Mouse (Mus musculus): ENCODE measurements around the gene Ptpn7. TPM values are rescaled to one million over a fixed set of nuclear protein-coding genes. Genes with fewer than 3 reads are reported as not detected.

The Ptpn7 gene
- polyA plus RNA-seq, 1 experiment: 5.4 TPM

- Histone ChIP-seq H3K4me1 (ENCODE audit: control insufficient read depth, insufficient read depth, insufficient read length, low read length) (peaks cover 7% of the 10 kb centered on the region; the same call in 1 of the 2 replicates), H3K27me3 (ENCODE audit: control insufficient read depth, insufficient read depth, low read length) (no peaks in the 10 kb centered on the region), H3K4me3 (ENCODE audit: low read depth, low read length) (no peak overlapping the region), H3K27ac (ENCODE audit: insufficient read depth, low read depth, low read length) (no peak overlapping the region), H3K36me3 (ENCODE audit: control insufficient read depth, insufficient read depth, low read length) (peaks cover 23% of the 10 kb centered on the region)
- TF ChIP-seq POLR2A (IDR thresholded peaks at IDR 0.05; ENCODE audit: low read depth, low read length) (no peak), CTCF (IDR thresholded peaks at IDR 0.05; ENCODE audit: extremely low read depth, insufficient read length, insufficient replicate concordance, low read depth, low read length) (peak; percentile 78; the same call in 1 of the 2 replicates)
- WGBS: 5% methylated on average over 14 of the region's 14 CpGs
Measured at GRCm38 (mm10) chr1:135154411-135154959, 22.0 kb downstream of the Ptpn7 start.

DNA sequence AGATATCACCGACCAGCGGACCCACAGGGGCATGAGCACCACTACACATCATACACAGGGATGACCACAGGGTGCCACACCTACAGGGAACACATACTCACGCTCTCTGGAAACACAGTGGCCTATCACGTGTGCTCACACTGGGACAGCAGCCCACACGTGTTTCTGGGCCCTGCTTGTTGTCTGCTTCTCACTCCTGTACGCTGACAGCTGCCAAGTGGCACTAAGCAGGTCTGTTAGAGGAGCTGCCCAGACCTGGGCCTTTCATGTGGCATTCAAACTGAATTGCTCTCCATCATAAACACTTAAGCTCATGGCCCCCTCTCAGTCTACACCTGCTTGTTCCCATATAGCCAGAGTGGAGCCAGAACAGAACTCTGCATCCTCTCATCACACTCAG, 23.8 kb downstream of the Ptpn7 start:
- Histone ChIP-seq H3K4me3 (ENCODE audit: low read depth, low read length) (no peak overlapping the region), H3K4me1 (ENCODE audit: control insufficient read depth, insufficient read depth, insufficient read length, low read length) (peaks cover 2% of the 10 kb centered on the region; the same call in 1 of the 2 replicates), H3K27me3 (ENCODE audit: control insufficient read depth, insufficient read depth, low read length) (no peaks in the 10 kb centered on the region), H3K27ac (ENCODE audit: insufficient read depth, low read depth, low read length) (no peak overlapping the region), H3K36me3 (ENCODE audit: control insufficient read depth, insufficient read depth, low read length) (peaks cover 23% of the 10 kb centered on the region)
- 89% methylated on average over 6 of the region's 6 CpGs for WGBS
- TF ChIP-seq CTCF (IDR thresholded peaks at IDR 0.05; ENCODE audit: extremely low read depth, insufficient read length, insufficient replicate concordance, low read depth, low read length): no peak
- no peak for TF ChIP-seq POLR2A (IDR thresholded peaks at IDR 0.05; ENCODE audit: low read depth, low read length)

GRCm38 (mm10) chr1:135158633-135159032, 26.1 kb downstream of the Ptpn7 start:
- Histone ChIP-seq H3K27ac (ENCODE audit: insufficient read depth, low read depth, low read length) (no peak overlapping the region), H3K36me3 (ENCODE audit: control insufficient read depth, insufficient read depth, low read length) (peaks cover 15% of the 10 kb centered on the region), H3K4me1 (ENCODE audit: control insufficient read depth, insufficient read depth, insufficient read length, low read length) (peaks cover 2% of the 10 kb centered on the region; the same call in 1 of the 2 replicates), H3K4me3 (ENCODE audit: low read depth, low read length) (no peak overlapping the region), H3K27me3 (ENCODE audit: control insufficient read depth, insufficient read depth, low read length) (no peaks in the 10 kb centered on the region)
- 72% methylated on average over 5 of the region's 5 CpGs for WGBS
- TF ChIP-seq CTCF (IDR thresholded peaks at IDR 0.05; ENCODE audit: extremely low read depth, insufficient read length, insufficient replicate concordance, low read depth, low read length): no peak
- TF ChIP-seq POLR2A (IDR thresholded peaks at IDR 0.05; ENCODE audit: low read depth, low read length): no peak

- Histone ChIP-seq H3K4me3 (ENCODE audit: low read depth, low read length) (no peak overlapping the region), H3K4me1 (ENCODE audit: control insufficient read depth, insufficient read depth, insufficient read length, low read length) (peaks cover 2% of the 10 kb centered on the region; the same call in 1 of the 2 replicates), H3K27ac (ENCODE audit: insufficient read depth, low read depth, low read length) (no peak overlapping the region), H3K36me3 (ENCODE audit: control insufficient read depth, insufficient read depth, low read length) (peaks cover 15% of the 10 kb centered on the region), H3K27me3 (ENCODE audit: control insufficient read depth, insufficient read depth, low read length) (no peaks in the 10 kb centered on the region)
- WGBS: 80% methylated on average over 7 of the region's 7 CpGs
- TF ChIP-seq CTCF (IDR thresholded peaks at IDR 0.05; ENCODE audit: extremely low read depth, insufficient read length, insufficient replicate concordance, low read depth, low read length) (no peak), POLR2A (IDR thresholded peaks at IDR 0.05; ENCODE audit: low read depth, low read length) (no peak)
Measured at GRCm38 (mm10) chr1:135159074-135159473, 26.6 kb downstream of the Ptpn7 start.

- H3K27me3 ChIP-seq (ENCODE audit: control insufficient read depth, insufficient read depth, low read length): no peaks in the 10 kb centered on the region
- 82% methylated on average over 11 of the region's 11 CpGs for WGBS
- H3K4me1 ChIP-seq (ENCODE audit: control insufficient read depth, insufficient read depth, insufficient read length, low read length): no peaks in the 10 kb centered on the region
- H3K4me3 ChIP-seq (ENCODE audit: low read depth, low read length): no peak overlapping the region
- H3K27ac ChIP-seq (ENCODE audit: insufficient read depth, low read depth, low read length): no peak overlapping the region
- TF ChIP-seq POLR2A (IDR thresholded peaks at IDR 0.05; ENCODE audit: low read depth, low read length) (no peak), CTCF (IDR thresholded peaks at IDR 0.05; ENCODE audit: extremely low read depth, insufficient read length, insufficient replicate concordance, low read depth, low read length) (no peak)
- peaks cover 15% of the 10 kb centered on the region for H3K36me3 ChIP-seq (ENCODE audit: control insufficient read depth, insufficient read depth, low read length)
Measured at GRCm38 (mm10) chr1:135159556-135160123, 27.1 kb downstream of the Ptpn7 start.

DNA sequence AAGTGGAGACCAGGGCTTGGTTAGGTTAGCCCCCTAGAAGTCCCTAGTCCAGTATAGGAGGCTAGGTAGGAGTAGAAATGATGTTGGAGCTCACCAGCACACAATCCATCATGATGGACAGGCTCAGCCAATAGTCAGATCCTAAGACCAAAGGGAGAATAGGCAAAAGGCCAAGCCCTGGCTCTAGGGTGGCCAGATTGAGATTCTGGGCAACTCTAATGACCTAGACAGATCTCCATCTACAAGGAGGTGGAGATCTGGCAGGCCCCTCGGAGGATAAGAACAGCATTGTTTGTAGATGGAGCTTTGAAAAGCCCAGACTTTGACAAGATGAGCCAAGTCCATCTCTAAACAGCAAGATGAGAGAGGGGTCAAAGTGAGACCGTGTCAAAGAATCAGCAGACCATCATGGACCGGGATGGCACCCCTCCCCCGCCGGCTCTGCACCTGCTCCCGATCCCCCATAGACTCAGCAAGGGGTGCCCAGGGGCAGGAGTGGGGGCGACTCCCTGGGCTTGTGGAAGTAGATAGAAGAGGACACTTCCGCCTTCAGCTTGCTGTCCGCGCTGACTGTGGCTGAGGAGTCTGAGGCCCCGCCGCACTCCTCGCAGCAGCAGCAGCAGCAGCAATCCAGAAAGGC, 28.0 kb downstream of the Ptpn7 start:
- no peak for TF ChIP-seq POLR2A (IDR thresholded peaks at IDR 0.05; ENCODE audit: low read depth, low read length)
- no peak for TF ChIP-seq CTCF (IDR thresholded peaks at IDR 0.05; ENCODE audit: extremely low read depth, insufficient read length, insufficient replicate concordance, low read depth, low read length)
- Histone ChIP-seq H3K27me3 (ENCODE audit: control insufficient read depth, insufficient read depth, low read length) (no peaks in the 10 kb centered on the region), H3K4me3 (ENCODE audit: low read depth, low read length) (no peak overlapping the region), H3K4me1 (ENCODE audit: control insufficient read depth, insufficient read depth, insufficient read length, low read length) (no peaks in the 10 kb centered on the region), H3K36me3 (ENCODE audit: control insufficient read depth, insufficient read depth, low read length) (peaks cover 10% of the 10 kb centered on the region), H3K27ac (ENCODE audit: insufficient read depth, low read depth, low read length) (no peak overlapping the region)
- 84% methylated on average over 13 of the region's 13 CpGs for WGBS

GRCm38 (mm10) chr1:135162720-135163119, 30.2 kb downstream of the Ptpn7 start:
- Histone ChIP-seq H3K36me3 (ENCODE audit: control insufficient read depth, insufficient read depth, low read length) (no peaks in the 10 kb centered on the region), H3K27ac (ENCODE audit: insufficient read depth, low read depth, low read length) (no peak overlapping the region), H3K4me1 (ENCODE audit: control insufficient read depth, insufficient read depth, insufficient read length, low read length) (no peaks in the 10 kb centered on the region), H3K27me3 (ENCODE audit: control insufficient read depth, insufficient read depth, low read length) (no peaks in the 10 kb centered on the region), H3K4me3 (ENCODE audit: low read depth, low read length) (no peak overlapping the region)
- 87% methylated on average over 6 of the region's 6 CpGs for WGBS
- TF ChIP-seq POLR2A (IDR thresholded peaks at IDR 0.05; ENCODE audit: low read depth, low read length): no peak

Measured in small intestine, adult 2 months (tissue).